Mouse (Mus musculus): Measurements from ENCODE around the gene Sytl3. TPM values are rescaled to one million over a fixed set of nuclear protein-coding genes. Genes with fewer than 3 reads are reported as not detected.
"Not testable (repeated sequence)": the region's sequence is repeated elsewhere in the genome, so short reads cannot be mapped to it uniquely, and the experiment has no call there.

The Sytl3 gene
- polyA plus RNA-seq (2016; fragmentation: Nextera tagmentation; extraction: Ambion mirVana): 0.07 and 0.14 TPM in 2 replicates

- not testable (repeated sequence) for H3K27ac ChIP-seq (replicated peaks); H3K9me3 ChIP-seq (replicated peaks); H3K27me3 ChIP-seq (ENCODE audit: low read depth, poor library complexity, severe bottlenecking); H3K4me1 ChIP-seq; H3K4me3 ChIP-seq; DNase-seq (ENCODE audit: low spot score); H3K36me3 ChIP-seq
- WGBS: 91% methylated on average over 6 of the region's 7 CpGs
Observed at GRCm38 (mm10) chr17:6658801-6659200, at the start of gene Sytl3. Gene Sytl3 (plus strand): TSS chr17:6659093.

GRCm38 (mm10) chr17:6613524-6613923, 45.4 kb upstream of the Sytl3 start:
- WGBS: 97% methylated on average over 11 of the region's 14 CpGs
- H3K36me3 ChIP-seq; H3K27ac ChIP-seq (replicated peaks); DNase-seq (ENCODE audit: low spot score); H3K4me3 ChIP-seq; H3K27me3 ChIP-seq (ENCODE audit: low read depth, poor library complexity, severe bottlenecking); H3K4me1 ChIP-seq; H3K9me3 ChIP-seq (replicated peaks): not testable (repeated sequence)

GRCm38 (mm10) chr17:6614316-6614715, 44.6 kb upstream of the Sytl3 start:
- not testable (repeated sequence) for H3K4me1 ChIP-seq; H3K27ac ChIP-seq (replicated peaks); H3K4me3 ChIP-seq; H3K36me3 ChIP-seq; DNase-seq (ENCODE audit: low spot score); H3K27me3 ChIP-seq (ENCODE audit: low read depth, poor library complexity, severe bottlenecking); H3K9me3 ChIP-seq (replicated peaks)
- WGBS: 86% methylated on average over 5 of the region's 9 CpGs

- not testable (repeated sequence) for H3K9me3 ChIP-seq (replicated peaks); H3K4me1 ChIP-seq; DNase-seq (ENCODE audit: low spot score); H3K4me3 ChIP-seq; H3K27me3 ChIP-seq (ENCODE audit: low read depth, poor library complexity, severe bottlenecking); H3K27ac ChIP-seq (replicated peaks); H3K36me3 ChIP-seq
- 96% methylated on average over 9 of the region's 9 CpGs for WGBS
Observed at GRCm38 (mm10) chr17:6616731-6617130, 42.2 kb upstream of the Sytl3 start.

GRCm38 (mm10) chr17:6617689-6618400, 41.0 kb upstream of the Sytl3 start:
- not testable (repeated sequence) for DNase-seq (ENCODE audit: low spot score); H3K4me1 ChIP-seq; H3K27ac ChIP-seq (replicated peaks); H3K27me3 ChIP-seq (ENCODE audit: low read depth, poor library complexity, severe bottlenecking); H3K9me3 ChIP-seq (replicated peaks); H3K36me3 ChIP-seq; H3K4me3 ChIP-seq
- 52% methylated on average over 9 of the region's 13 CpGs for WGBS

GRCm38 (mm10) chr17:6619271-6619670, 39.6 kb upstream of the Sytl3 start:
- H3K4me3 ChIP-seq; H3K27ac ChIP-seq (replicated peaks); H3K4me1 ChIP-seq; DNase-seq (ENCODE audit: low spot score); H3K36me3 ChIP-seq; H3K27me3 ChIP-seq (ENCODE audit: low read depth, poor library complexity, severe bottlenecking); H3K9me3 ChIP-seq (replicated peaks): not testable (repeated sequence)
- WGBS: 94% methylated on average over 5 of the region's 5 CpGs

GRCm38 (mm10) chr17:6620035-6620434, 38.9 kb upstream of the Sytl3 start:
- not testable (repeated sequence) for H3K27me3 ChIP-seq (ENCODE audit: low read depth, poor library complexity, severe bottlenecking); H3K27ac ChIP-seq (replicated peaks); H3K9me3 ChIP-seq (replicated peaks); DNase-seq (ENCODE audit: low spot score); H3K4me1 ChIP-seq; H3K36me3 ChIP-seq; H3K4me3 ChIP-seq
- WGBS: 85% methylated on average over 6 of the region's 6 CpGs

- DNase-seq (ENCODE audit: low spot score); H3K27me3 ChIP-seq (ENCODE audit: low read depth, poor library complexity, severe bottlenecking); H3K4me3 ChIP-seq; H3K9me3 ChIP-seq (replicated peaks); H3K36me3 ChIP-seq; H3K27ac ChIP-seq (replicated peaks); H3K4me1 ChIP-seq: not testable (repeated sequence)
- 91% methylated on average over 18 of the region's 20 CpGs for WGBS
Observed at GRCm38 (mm10) chr17:6620730-6621451, 38.0 kb upstream of the Sytl3 start.

GRCm38 (mm10) chr17:6621976-6622375, 36.9 kb upstream of the Sytl3 start:
- 88% methylated on average over 11 of the region's 12 CpGs for WGBS

GRCm38 (mm10) chr17:6624926-6625558, 33.9 kb upstream of the Sytl3 start:
- not testable (repeated sequence) for H3K4me3 ChIP-seq; H3K4me1 ChIP-seq; H3K36me3 ChIP-seq; H3K27me3 ChIP-seq (ENCODE audit: low read depth, poor library complexity, severe bottlenecking); DNase-seq (ENCODE audit: low spot score); H3K9me3 ChIP-seq (replicated peaks); H3K27ac ChIP-seq (replicated peaks)
- 69% methylated on average over 2 of the region's 6 CpGs for WGBS

More at GRCm38 (mm10) chr17:6621976-6622375, 36.9 kb upstream of the Sytl3 start:
- H3K36me3 ChIP-seq; H3K4me1 ChIP-seq; H3K27ac ChIP-seq (replicated peaks); H3K4me3 ChIP-seq; H3K9me3 ChIP-seq (replicated peaks); H3K27me3 ChIP-seq (ENCODE audit: low read depth, poor library complexity, severe bottlenecking); DNase-seq (ENCODE audit: low spot score): not testable (repeated sequence)

GRCm38 (mm10) chr17:6630398-6630797, 28.5 kb upstream of the Sytl3 start:
- not testable (repeated sequence) for H3K27me3 ChIP-seq (ENCODE audit: low read depth, poor library complexity, severe bottlenecking); H3K36me3 ChIP-seq; H3K4me1 ChIP-seq; H3K9me3 ChIP-seq (replicated peaks); H3K4me3 ChIP-seq; DNase-seq (ENCODE audit: low spot score); H3K27ac ChIP-seq (replicated peaks)
- 94% methylated on average over 4 of the region's 4 CpGs for WGBS

GRCm38 (mm10) chr17:6632850-6633249, 26.0 kb upstream of the Sytl3 start:
- not testable (repeated sequence) for H3K27me3 ChIP-seq (ENCODE audit: low read depth, poor library complexity, severe bottlenecking); H3K9me3 ChIP-seq (replicated peaks); DNase-seq (ENCODE audit: low spot score); H3K4me3 ChIP-seq; H3K4me1 ChIP-seq; H3K36me3 ChIP-seq; H3K27ac ChIP-seq (replicated peaks)
- 94% methylated on average over 6 of the region's 6 CpGs for WGBS

GRCm38 (mm10) chr17:6635781-6636180, 23.1 kb upstream of the Sytl3 start:
- H3K36me3 ChIP-seq; H3K27ac ChIP-seq (replicated peaks); H3K4me3 ChIP-seq; H3K9me3 ChIP-seq (replicated peaks); DNase-seq (ENCODE audit: low spot score); H3K27me3 ChIP-seq (ENCODE audit: low read depth, poor library complexity, severe bottlenecking); H3K4me1 ChIP-seq: not testable (repeated sequence)
- 92% methylated on average over 2 of the region's 4 CpGs for WGBS
